Mouse (Mus musculus): ENCODE measurements at regions not wholly inside any gene's neighbourhood (a gene's known extent, or its start where the extent isn't known, plus 50 kb on each side); places are given as distances from the start of the nearest gene placed in this dataset.

DNA sequence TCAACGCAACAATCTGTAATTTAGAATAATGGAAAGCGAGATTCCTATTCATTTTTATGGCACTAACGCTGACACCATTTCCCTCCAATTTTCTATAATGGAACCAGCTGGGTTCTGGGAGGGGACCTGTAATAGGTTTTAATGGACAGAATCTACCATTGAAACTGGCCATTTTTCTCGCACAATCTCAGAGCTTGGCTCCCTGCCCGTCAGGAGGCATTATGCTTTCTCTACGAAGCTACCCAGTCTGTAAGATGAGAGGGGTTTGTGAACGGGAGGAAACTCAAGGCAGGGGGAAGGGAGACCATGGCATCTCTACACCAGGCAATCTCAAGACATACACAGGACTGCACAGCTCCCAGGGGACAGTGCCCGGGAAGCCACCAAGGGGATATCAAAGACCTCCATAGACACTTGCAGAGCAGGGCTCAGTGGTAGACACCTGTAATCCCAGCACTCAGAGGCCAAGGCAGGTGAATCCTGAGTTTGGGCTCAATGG, 498.2 kb upstream of the Castor2 start:
- H3K9me3 ChIP-seq (replicated peaks; ENCODE audit: low read length), result peaks cover 82% of the 10 kb centered on the region
- dilution Hi-C loops (cut with MboI; ENCODE audit: extremely low pct_ligation_motif_present, extremely low pct_unique_long_range_greater_than_20kb, low sequenced_read_pairs), result no loop called here

DNA sequence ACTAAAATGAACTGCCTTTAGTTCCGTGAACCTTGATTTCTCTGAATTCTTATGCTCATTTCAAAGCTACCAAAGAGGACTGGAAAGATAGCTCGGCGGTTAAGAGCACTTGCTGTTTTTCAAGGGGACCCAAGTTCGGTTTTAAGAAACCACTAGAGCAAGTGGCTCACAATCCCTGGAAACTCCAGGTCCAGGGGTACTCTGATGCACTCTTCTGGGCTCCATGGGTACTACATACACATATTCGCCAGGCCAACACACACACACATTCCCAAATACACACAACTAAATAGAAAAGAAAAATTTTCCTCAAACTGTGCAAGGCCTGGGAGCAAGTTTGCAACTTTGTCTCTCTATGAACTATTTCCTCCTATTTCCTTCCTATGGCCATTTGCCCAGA, 498.9 kb upstream of the Castor2 start:
- no peaks in the 10 kb centered on the region for H3K79me2 ChIP-seq (replicated peaks; ENCODE audit: control insufficient read depth, extremely low read depth, insufficient read depth, poor library complexity, severe bottlenecking)
- no peak for DNase-seq (ENCODE audit: extremely low read depth)
- H3K27ac ChIP-seq (ENCODE audit: insufficient read depth, low read depth), result no peak overlapping the region
- H3K9ac ChIP-seq (ENCODE audit: insufficient read depth, low read depth), result no peak overlapping the region
- H3K36me3 ChIP-seq (replicated peaks in 1 of 2; ENCODE audit: control insufficient read depth in 1 of 2, insufficient read depth in 1 of 2, low read length in 1 of 2), result no peaks in the 10 kb centered on the region
- H3K9me3 ChIP-seq (replicated peaks; ENCODE audit: low read length), result peaks cover 81% of the 10 kb centered on the region
- dilution Hi-C loops (cut with MboI; ENCODE audit: extremely low pct_ligation_motif_present, extremely low pct_unique_long_range_greater_than_20kb, low sequenced_read_pairs) (no loop called here), in situ Hi-C loops (cut with MboI; ENCODE audit: low pct_ligation_motif_present, low pct_unique_long_range_greater_than_20kb, low sequenced_read_pairs) (no loop called here)
- H3K4me2 ChIP-seq (ENCODE audit: insufficient read depth, low read depth, poor library complexity, severe bottlenecking), result no peak overlapping the region
- no peaks in the 10 kb centered on the region for H3K4me1 ChIP-seq (ENCODE audit: control insufficient read depth in 1 of 2, insufficient read depth in 2 of 2)
- no peak for TF ChIP-seq KAT2A (IDR thresholded peaks at IDR 0.05; ENCODE audit: insufficient replicate concordance, low read length)
- no peaks in the 10 kb centered on the region for H3K27me3 ChIP-seq (replicated peaks)
- no peak overlapping the region for H3K4me3 ChIP-seq (replicated peaks in 1 of 3; ENCODE audit: low read depth in 2 of 3, low read length in 2 of 3, poor library complexity in 1 of 3)

More for the DNA sequence above, 498.2 kb upstream of the Castor2 start:
- Histone ChIP-seq H3K4me3 (replicated peaks in 1 of 3; ENCODE audit: low read depth in 2 of 3, low read length in 2 of 3, poor library complexity in 1 of 3) (no peak overlapping the region), H3K36me3 (replicated peaks in 1 of 2; ENCODE audit: control insufficient read depth in 1 of 2, insufficient read depth in 1 of 2, low read length in 1 of 2) (no peaks in the 10 kb centered on the region), H3K27me3 (replicated peaks) (no peaks in the 10 kb centered on the region), H3K27ac (ENCODE audit: insufficient read depth, low read depth) (no peak overlapping the region), H3K9ac (ENCODE audit: insufficient read depth, low read depth) (no peak overlapping the region), H3K79me2 (replicated peaks; ENCODE audit: control insufficient read depth, extremely low read depth, insufficient read depth, poor library complexity, severe bottlenecking) (no peaks in the 10 kb centered on the region), H3K4me2 (ENCODE audit: insufficient read depth, low read depth, poor library complexity, severe bottlenecking) (no peak overlapping the region), H3K4me1 (ENCODE audit: control insufficient read depth in 1 of 2, insufficient read depth in 2 of 2) (no peaks in the 10 kb centered on the region)
- no peak for TF ChIP-seq CTCF (conservative IDR thresholded peaks at IDR 0.05 in 1 of 2, IDR thresholded peaks at IDR 0.05 in 1 of 2; ENCODE audit: low read depth in 2 of 2, low read length in 2 of 2)
- no peak for TF ChIP-seq MXI1 (IDR thresholded peaks at IDR 0.05; ENCODE audit: low read depth, low read length)
- no peak for TF ChIP-seq USF1 (IDR thresholded peaks at IDR 0.05; ENCODE audit: low read depth, low read length)
- TF ChIP-seq IRF4 (IDR thresholded peaks at IDR 0.05; ENCODE audit: low read depth, low read length), result no peak
- TF ChIP-seq POLR2AphosphoS2 (IDR thresholded peaks at IDR 0.05; ENCODE audit: low read depth, low read length), result no peak
- TF ChIP-seq KAT2A (IDR thresholded peaks at IDR 0.05; ENCODE audit: insufficient replicate concordance, low read length), result no peak
- in situ Hi-C loops (cut with MboI; ENCODE audit: low pct_ligation_motif_present, low pct_unique_long_range_greater_than_20kb, low sequenced_read_pairs), result no loop called here
- no peak for DNase-seq (ENCODE audit: extremely low read depth)

DNA sequence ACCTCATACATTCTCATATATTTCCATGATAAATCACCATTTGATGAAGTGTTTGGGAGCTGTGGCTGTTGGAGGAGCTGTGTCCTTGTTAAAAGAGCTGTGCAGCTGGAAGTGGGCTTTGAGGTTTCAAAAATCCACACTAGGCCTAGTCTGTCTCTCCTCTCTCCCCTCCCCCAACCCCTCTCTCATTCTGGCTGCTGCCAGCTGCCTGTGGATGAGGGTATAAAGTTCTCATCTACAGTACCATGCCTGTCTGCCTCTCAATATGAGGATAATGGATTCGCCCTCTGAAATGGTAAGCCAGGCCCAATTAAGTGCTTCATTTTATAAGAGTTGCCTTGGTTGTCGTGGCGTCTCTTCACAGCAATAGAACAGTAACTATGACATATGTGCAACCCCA, 501.4 kb upstream of the Castor2 start:
- DNase-seq (ENCODE audit: extremely low read depth), result no peak
- Histone ChIP-seq H3K4me2 (ENCODE audit: insufficient read depth, low read depth, poor library complexity, severe bottlenecking) (no peak overlapping the region), H3K79me2 (replicated peaks; ENCODE audit: control insufficient read depth, extremely low read depth, insufficient read depth, poor library complexity, severe bottlenecking) (no peaks in the 10 kb centered on the region), H3K4me1 (ENCODE audit: control insufficient read depth in 1 of 2, insufficient read depth in 2 of 2) (no peaks in the 10 kb centered on the region), H3K36me3 (replicated peaks in 1 of 2; ENCODE audit: control insufficient read depth in 1 of 2, insufficient read depth in 1 of 2, low read length in 1 of 2) (no peaks in the 10 kb centered on the region), H3K27ac (ENCODE audit: insufficient read depth, low read depth) (no peak overlapping the region), H3K9ac (ENCODE audit: insufficient read depth, low read depth) (no peak overlapping the region), H3K27me3 (replicated peaks) (no peaks in the 10 kb centered on the region), H3K9me3 (replicated peaks; ENCODE audit: low read length) (peaks cover 73% of the 10 kb centered on the region), H3K4me3 (replicated peaks in 1 of 3; ENCODE audit: low read depth in 2 of 3, low read length in 2 of 3, poor library complexity in 1 of 3) (no peak overlapping the region)
- in situ Hi-C loops (cut with MboI; ENCODE audit: low pct_ligation_motif_present, low pct_unique_long_range_greater_than_20kb, low sequenced_read_pairs), result no loop called here
- TF ChIP-seq TCF12 (IDR thresholded peaks at IDR 0.05; ENCODE audit: low read depth, low read length) (no peak), MAX (IDR thresholded peaks at IDR 0.05; ENCODE audit: low read length) (no peak), SIN3A (IDR thresholded peaks at IDR 0.05; ENCODE audit: low read length) (no peak), TBP (conservative IDR thresholded peaks at IDR 0.05; ENCODE audit: low read depth, low read length) (no peak), MAZ (IDR thresholded peaks at IDR 0.05; ENCODE audit: low read depth, low read length) (no peak), BHLHE40 (IDR thresholded peaks at IDR 0.05; ENCODE audit: low read depth, low read length) (no peak), JUN (IDR thresholded peaks at IDR 0.05; ENCODE audit: insufficient read depth, low read depth, low read length) (no peak)
- dilution Hi-C loops (cut with MboI; ENCODE audit: extremely low pct_ligation_motif_present, extremely low pct_unique_long_range_greater_than_20kb, low sequenced_read_pairs), result no loop called here

Measured in CH12.LX (cell line).